ENCODE assay signal across 13 mouse cellular contexts in genomic region chr12:13134168-13134567, GRCm38 (mm10).
"Had no signal": no experiment of that assay in that cellular context is flagged by ENCODE, and none has a peak within 500 bp of the region (broad histone marks: within the 10 kb centered on the region; RNA-seq: fewer than 3 reads in every experiment).

No protein-coding gene starts in this region.

- H3K9me3 ChIP-seq: limb, embryonic 10.5 days; liver, embryonic 15.5 days; midbrain, embryonic 12.5 days had no signal

- DNase-seq: kidney, postnatal 4 days; lung, adult 2 months; lung, postnatal 14 days; right cerebral cortex, adult 18-20 months; thymus, postnatal 4 days had no signal

- H3K4me1 ChIP-seq: liver, embryonic 15.5 days; midbrain, embryonic 12.5 days had no signal

- H3K27me3 ChIP-seq: liver, embryonic 15.5 days; midbrain, embryonic 12.5 days had no signal

- H3K27ac ChIP-seq: layer of hippocampus, adult 2 months; limb, embryonic 10.5 days; liver, embryonic 15.5 days; macrophage; midbrain, embryonic 12.5 days; stomach, postnatal 0 days had no signal

- H3K9ac ChIP-seq: liver, embryonic 15.5 days; midbrain, embryonic 12.5 days had no signal

- H3K36me3 ChIP-seq: limb, embryonic 10.5 days; liver, embryonic 15.5 days; midbrain, embryonic 12.5 days had no signal

- H3K4me2 ChIP-seq: liver, embryonic 11.5 days; liver, embryonic 15.5 days; midbrain, embryonic 12.5 days had no signal

- H3K4me3 ChIP-seq: layer of hippocampus, adult 2 months; limb, embryonic 10.5 days; liver, embryonic 15.5 days; midbrain, embryonic 12.5 days had no signal

- ATAC-seq: midbrain, embryonic 16.5 days had no signal
